Mouse (Mus musculus) ES-E14 (cell line): ENCODE results near the gene Ppp2r5c.

ENCODE experiments used
- CHD2 ChIP-seq: IDR thresholded peaks from 2 replicates; pipeline ENCODE4 v1.6.1; 2014; ENCODE audit warnings: mild to moderate bottlenecking, low read depth, low read length, inconsistent platforms
- HCFC1 ChIP-seq: IDR thresholded peaks from 2 replicates; pipeline ENCODE4 v1.6.1; 2012; ENCODE audit warnings: low read length, inconsistent platforms, borderline replicate concordance; ENCODE audit not compliant: insufficient read depth
- MAFK ChIP-seq: IDR thresholded peaks from 2 replicates; pipeline ENCODE4 v1.6.1; 2014; ENCODE audit warnings: mild to moderate bottlenecking, low read depth, low read length, inconsistent platforms; ENCODE audit not compliant: insufficient read depth
- ZNF384 ChIP-seq: IDR thresholded peaks from 2 replicates; pipeline ENCODE4 v1.6.1; 2012; ENCODE audit warnings: low read depth, low read length, inconsistent platforms

GRCm38 (mm10) chr12:110599791-110600190 lies 152.9 kb downstream of the Ppp2r5c start:
- TF ChIP-seq CHD2 (no peak), HCFC1 (no peak), ZNF384 (no peak), MAFK (no peak)
